Mouse (Mus musculus): ENCODE measurements at regions not wholly inside any gene's neighbourhood (a gene's known extent, or its start where the extent isn't known, plus 50 kb on each side); places are given as distances from the start of the nearest gene placed in this dataset.

DNA sequence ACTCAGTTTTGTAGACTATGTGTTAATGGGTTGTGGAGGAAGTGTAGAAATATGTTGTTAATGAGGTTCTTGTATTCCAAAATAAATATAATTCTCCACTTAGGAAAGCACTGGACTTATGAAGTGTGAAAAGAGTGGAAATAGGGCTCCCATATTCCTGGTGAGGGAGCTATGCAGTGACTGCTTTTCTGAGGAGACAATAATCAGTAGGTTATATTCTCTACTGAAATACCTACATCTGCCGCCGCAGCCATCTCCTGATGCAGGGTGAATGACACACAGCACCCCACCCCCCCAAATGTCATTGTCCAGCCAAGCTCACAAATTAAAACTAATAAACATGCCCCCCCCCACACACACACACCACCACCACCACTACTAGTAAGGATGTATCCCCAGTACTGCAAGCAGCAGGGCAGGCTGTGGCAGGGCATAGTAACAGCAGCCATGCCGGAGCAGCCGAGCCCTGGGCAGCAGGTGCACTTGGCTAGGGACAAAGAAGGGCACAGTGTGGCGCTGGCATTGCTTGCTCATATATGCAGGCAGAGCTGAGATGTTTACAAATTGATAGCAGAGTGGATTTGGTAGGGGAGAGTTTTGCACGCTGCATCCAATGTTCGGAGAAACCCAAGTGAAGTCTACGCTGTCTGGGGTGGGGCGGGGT is 862.7 kb downstream of the Olfm4 start:
- TF ChIP-seq CTCF (IDR thresholded peaks at IDR 0.05) (no peak), EP300 (IDR thresholded peaks at IDR 0.05) (no peak)
